Mouse (Mus musculus): ENCODE data around the gene Abhd6. TPM values are rescaled to one million over a fixed set of nuclear protein-coding genes. Genes with fewer than 3 reads are reported as not detected.

The Abhd6 gene
- total RNA-seq, 2 experiments from 2014 or later = 7.3 to 8.1 TPM

DNA sequence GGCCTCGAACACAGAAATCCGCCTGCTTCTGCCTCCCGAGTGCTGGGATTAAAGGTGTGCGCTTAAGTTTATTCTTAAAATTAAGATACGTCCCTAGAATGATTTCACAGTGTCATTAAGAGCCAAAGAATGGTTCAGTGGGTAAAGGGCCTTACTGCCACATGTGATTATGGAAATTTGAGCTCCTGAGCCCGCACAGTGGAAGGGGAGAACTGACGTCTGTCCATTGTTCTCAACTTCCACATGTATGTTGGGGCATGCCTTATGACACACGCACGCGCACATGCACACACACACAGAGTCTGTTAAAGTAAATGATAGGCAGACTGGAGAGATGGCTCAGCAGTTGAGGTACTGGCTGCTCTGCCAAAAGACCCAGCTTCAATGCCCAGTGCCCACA lies 22.2 kb downstream of the Abhd6 start:
- DNase-seq (ENCODE audit: low spot score) = no peak
- intact Hi-C loops (cut with DNase I) = no loop called here

- intact Hi-C loops (cut with DNase I) = no loop called here
- no peak for DNase-seq (ENCODE audit: low spot score)
These were observed 24.2 kb downstream of the Abhd6 start for GRCm38 (mm10) chr14:8026769-8027531.

- DNase-seq (ENCODE audit: low spot score) = no peak
- intact Hi-C loops (cut with DNase I) = no loop called here
These were observed 25.4 kb downstream of the Abhd6 start for GRCm38 (mm10) chr14:8028086-8028485.

DNA sequence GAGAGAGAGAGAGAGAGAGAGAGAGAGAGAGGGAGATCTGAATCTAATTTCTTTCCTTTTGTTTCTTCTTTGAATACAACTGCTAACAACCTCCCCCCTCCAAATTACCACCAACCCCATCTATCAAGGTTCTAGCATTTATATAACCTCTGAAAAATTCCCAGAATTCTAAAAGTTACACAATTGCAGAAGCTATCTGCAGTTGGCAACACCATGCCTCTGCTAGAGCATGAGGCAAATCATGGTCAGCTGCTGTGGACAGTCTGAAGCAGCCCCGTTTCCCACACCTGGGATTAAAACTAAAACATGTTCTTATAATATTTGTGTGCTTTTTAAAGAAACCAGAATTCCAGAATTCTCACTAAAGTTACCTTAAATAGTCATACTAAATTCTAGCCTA lies 27.1 kb downstream of the Abhd6 start:
- intact Hi-C loops (cut with DNase I) = no loop called here
- no peak for DNase-seq (ENCODE audit: low spot score)

DNA sequence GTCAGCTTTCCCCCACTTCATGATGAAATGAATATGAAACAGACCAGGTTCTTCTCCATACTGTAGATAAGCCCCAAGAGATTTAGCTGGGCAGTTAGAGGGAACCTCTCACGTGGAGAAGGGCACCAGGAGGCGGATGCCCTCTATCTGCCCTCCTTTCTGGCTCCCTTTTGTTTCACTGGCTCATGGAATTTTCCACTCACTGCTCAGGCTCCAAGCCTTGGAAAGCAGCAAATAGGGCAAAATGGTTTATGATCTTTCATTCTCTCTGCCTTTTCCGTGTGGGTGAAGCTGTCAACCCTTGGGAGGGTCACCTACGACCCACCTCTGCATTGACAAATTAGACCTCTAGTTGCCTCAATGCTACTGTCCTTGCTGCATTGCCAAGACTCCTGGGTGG lies 27.8 kb downstream of the Abhd6 start:
- no peak for DNase-seq (ENCODE audit: low spot score)
- intact Hi-C loops (cut with DNase I) = no loop called here

DNA sequence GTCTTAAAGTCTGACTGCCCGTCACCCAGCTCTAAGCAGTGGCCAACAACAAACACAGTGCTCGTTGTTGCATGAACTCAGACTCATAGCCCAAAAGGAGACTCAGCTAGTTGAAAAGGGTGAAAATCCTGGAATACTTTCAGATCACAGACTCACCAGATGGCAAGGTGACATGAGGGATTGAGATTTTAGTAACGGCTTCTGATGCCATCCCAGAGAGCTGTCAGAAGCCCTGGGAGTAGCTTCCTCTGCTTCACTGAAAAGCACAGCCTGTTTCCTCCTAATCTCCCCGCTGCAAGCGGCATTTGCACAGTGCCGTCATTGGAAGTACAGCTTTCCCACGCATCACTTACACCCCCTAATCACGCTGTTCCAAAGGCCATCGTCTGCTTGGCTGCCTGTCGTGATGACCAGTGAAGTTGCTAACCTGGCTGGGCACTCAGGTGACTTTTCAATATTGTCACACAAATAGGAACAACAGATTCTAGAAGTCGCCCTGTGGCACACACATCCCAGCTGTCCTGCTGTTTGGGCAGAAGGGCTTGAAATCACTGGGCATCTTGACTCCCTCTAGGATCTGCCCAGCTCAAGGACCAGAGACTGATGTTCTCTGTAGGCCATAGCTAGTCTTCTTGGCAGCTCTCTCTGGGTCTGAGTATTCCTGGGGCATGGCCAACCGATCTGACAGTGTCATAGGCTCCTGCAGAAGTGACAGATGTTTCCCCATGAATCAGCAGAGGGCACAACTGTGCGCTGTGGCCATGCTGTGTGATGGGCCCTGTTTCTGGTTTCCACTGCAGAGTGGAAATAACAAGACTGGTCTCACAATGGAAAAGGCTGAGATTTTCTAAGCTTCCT lies 29.6 kb downstream of the Abhd6 start:
- no peak for DNase-seq (ENCODE audit: low spot score)
- intact Hi-C loops (cut with DNase I) = no loop called here

DNA sequence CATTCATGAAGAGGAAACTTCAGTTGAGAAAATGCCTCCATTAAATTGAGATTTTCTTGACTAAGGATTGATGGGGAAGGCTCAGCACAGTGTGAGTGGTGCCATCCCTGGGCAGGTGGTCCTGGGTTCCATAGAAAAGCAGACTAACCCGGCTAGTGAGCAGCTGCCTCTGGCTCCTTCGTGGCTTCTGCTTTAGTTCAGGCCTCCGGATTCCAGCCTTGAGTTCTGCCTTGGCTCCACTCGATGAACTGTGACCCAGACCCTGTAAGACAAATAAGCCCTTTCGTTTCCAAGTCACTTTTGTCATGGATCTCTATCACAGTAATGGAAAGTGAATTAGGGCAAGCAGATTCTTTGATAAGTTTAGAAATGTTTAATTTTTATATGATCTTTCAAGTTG lies 31.9 kb downstream of the Abhd6 start:
- intact Hi-C loops (cut with DNase I) = no loop called here
- no peak for DNase-seq (ENCODE audit: low spot score)

DNA sequence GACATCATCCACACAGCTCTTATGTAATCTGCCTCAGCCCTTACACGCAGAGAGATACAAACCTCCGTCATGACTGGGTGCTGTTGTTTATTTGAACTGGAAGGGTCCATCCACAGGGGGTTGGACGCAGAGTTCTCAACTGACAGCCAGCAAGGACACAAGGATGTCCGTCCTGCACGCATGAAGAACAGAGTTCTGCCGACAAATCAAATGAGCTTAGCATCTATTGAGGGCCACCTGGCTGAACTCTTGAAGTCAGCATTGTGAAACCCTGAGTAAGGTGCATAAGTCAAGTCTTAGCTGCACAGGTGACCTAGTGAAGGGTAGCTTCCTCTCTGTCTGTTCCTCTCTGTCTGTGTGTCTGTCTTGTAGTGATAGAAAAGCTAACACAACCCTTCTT lies 33.2 kb downstream of the Abhd6 start:
- no peak for DNase-seq (ENCODE audit: low spot score)
- intact Hi-C loops (cut with DNase I) = no loop called here

DNA sequence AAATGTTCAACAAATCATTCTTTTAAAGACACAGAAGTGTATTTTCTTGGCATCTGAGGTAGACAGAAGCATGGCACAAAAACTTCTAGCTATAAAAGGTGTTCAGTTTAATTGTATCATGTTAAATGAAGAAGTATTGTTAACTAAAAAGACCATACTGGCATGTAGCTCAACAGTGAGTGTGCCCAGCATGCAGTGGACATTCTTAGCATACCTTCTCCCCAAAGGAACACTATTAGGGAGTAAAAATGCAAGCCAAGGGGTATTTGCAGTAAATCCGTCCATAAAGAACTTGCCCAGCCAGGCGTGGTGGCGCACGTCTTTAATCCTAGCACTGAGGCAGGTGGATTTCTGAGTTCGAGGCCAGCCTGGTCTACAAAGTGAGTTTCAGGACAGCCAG lies 33.7 kb downstream of the Abhd6 start:
- no peak for DNase-seq (ENCODE audit: low spot score)
- intact Hi-C loops (cut with DNase I) = no loop called here

DNA sequence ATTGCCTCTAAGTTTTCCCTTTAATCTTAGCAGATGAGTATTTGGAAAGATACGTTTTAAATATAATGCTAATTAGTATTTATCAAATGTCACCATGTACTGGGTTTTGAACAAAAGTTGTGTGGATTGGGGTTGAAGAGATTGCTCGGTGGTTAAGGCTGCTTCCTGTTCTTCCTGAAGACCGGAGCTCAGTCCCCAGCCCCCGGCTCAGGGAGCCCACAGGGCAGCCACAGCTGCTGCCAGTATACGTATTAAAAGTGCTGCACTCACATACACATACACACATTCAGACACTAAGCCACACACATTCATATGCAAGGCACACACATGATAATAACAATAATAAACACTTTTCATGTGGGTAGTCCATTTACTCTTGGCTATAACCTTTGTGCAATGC lies 35.4 kb downstream of the Abhd6 start:
- intact Hi-C loops (cut with DNase I) = no loop called here
- no peak for DNase-seq (ENCODE audit: low spot score)

GRCm38 (mm10) chr14:8038791-8039448 lies 36.2 kb downstream of the Abhd6 start:
- intact Hi-C loops (cut with DNase I) = no loop called here
- DNase-seq (ENCODE audit: low spot score) = peak; percentile 29

- DNase-seq (ENCODE audit: low spot score) = no peak
- intact Hi-C loops (cut with DNase I) = loop anchor here (5.0 kb wide), 1 partner anchor 223 kb away; the partner anchor contains the start of gene Flnb
These were observed 37.5 kb downstream of the Abhd6 start for GRCm38 (mm10) chr14:8040179-8040578.

- intact Hi-C loops (cut with DNase I) = loop anchor here (5.0 kb wide), 1 partner anchor 224 kb away; the partner anchor contains the start of gene Flnb
- DNase-seq (ENCODE audit: low spot score) = no peak
These were observed 38.4 kb downstream of the Abhd6 start for GRCm38 (mm10) chr14:8040911-8041678.

GRCm38 (mm10) chr14:8042120-8042519 lies 39.4 kb downstream of the Abhd6 start:
- intact Hi-C loops (cut with DNase I) = loop anchor here (2.0 to 5.0 kb wide), 2 partner anchors 77 to 225 kb away; partner anchors contain the start of gene Flnb
- no peak for DNase-seq (ENCODE audit: low spot score)

- no peak for DNase-seq (ENCODE audit: low spot score)
- intact Hi-C loops (cut with DNase I) = loop anchor here (2.0 to 5.0 kb wide), 2 partner anchors 78 to 225 kb away; partner anchors contain the start of gene Flnb
These were observed 39.9 kb downstream of the Abhd6 start for GRCm38 (mm10) chr14:8042577-8042976.

DNA sequence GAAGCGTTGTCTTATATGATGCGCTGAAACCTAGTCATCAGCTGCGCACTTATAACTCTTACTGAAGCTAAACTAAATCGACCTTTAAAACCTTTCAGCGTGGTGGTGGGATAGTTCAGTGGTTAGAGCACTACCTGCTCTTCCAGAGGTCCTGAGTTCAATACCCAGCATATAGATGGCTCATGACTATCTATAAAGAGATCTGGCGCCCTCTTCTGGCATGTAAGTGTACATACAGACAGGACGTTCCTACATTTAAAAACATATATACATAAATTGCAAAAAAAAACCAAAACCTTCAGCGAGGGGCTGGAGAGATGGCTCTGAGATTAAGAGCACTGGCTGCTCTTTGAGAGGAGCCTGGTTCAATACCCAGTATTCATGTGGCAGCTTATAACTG lies 41.6 kb downstream of the Abhd6 start:
- DNase-seq (ENCODE audit: low spot score) = no peak
- intact Hi-C loops (cut with DNase I) = loop anchor here (5.0 kb wide), 1 partner anchor 227 kb away; the partner anchor contains the start of gene Flnb

GRCm38 (mm10) chr14:8044786-8045185 lies 42.1 kb downstream of the Abhd6 start:
- intact Hi-C loops (cut with DNase I) = loop anchor here (5.0 kb wide), 1 partner anchor 227 kb away; the partner anchor contains the start of gene Flnb
- no peak for DNase-seq (ENCODE audit: low spot score)

DNA sequence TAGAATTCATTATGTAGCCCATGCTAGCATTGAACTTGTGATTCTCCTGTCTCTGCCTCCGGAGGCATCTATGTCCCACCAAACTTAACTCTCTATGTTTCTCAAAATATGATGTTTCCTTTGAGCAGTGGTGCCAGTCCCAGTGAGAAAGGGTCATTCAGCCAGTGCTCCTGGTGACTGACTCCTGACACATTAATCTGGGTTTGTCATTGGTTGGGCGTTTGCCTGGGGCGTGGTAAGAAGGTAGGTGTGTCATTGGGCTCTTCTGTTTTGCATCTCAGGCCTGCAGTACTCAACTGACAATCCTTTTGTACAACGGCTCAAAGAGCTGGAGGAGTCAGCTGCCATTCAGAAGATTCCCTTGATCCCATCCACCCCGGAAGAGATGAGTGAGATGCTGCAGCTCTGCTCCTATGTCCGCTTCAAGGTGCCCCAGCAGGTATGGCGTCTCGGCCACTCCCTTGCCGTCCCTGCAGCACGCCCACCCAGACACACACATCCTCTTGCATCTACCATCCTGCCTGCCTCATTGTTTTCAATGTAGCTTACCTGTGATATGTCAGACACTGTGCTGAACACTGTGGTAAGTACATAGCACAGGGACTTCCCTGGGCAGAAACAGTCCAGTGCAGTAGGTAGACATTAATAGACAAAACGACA lies 42.6 kb downstream of the Abhd6 start:
- intact Hi-C loops (cut with DNase I) = no loop called here
- DNase-seq (ENCODE audit: low spot score) = no peak

GRCm38 (mm10) chr14:8046839-8047238 lies 44.1 kb downstream of the Abhd6 start:
- no peak for DNase-seq (ENCODE audit: low spot score)
- intact Hi-C loops (cut with DNase I) = no loop called here
